Mouse (Mus musculus): ENCODE data around the gene Gm17542.

- TF ChIP-seq MYOG (IDR thresholded peaks at IDR 0.05; ENCODE audit: control insufficient read depth, extremely low read depth, insufficient read length) (no peak), MYOD1 (IDR thresholded peaks at IDR 0.05; ENCODE audit: control insufficient read depth, insufficient read length, low read depth) (no peak), CTCF (IDR thresholded peaks at IDR 0.05; ENCODE audit: control insufficient read depth, insufficient read depth, insufficient read length) (no peak), USF1 (IDR thresholded peaks at IDR 0.05; ENCODE audit: low read depth) (no peak), MAX (IDR thresholded peaks at IDR 0.05) (no peak)
Observed at GRCm38 (mm10) chr10:58673278-58674061, 44.5 kb downstream of the Gm17542 start.

All from C2C12 (cell line).